Mouse (Mus musculus) hindbrain, embryonic 10.5 days (tissue): ENCODE data around the gene Tas2r137. TPM values are rescaled to one million over a fixed set of nuclear protein-coding genes. Genes with fewer than 3 reads are reported as not detected.

ENCODE experiments used
- DNase-seq: peaks from one replicate; pipeline ENCODE4 v3.0.0-alpha.2; 2017; ENCODE audit warnings: low spot score
- H3K27ac ChIP-seq: fragments of 300-500 bp; sonication (generic); 2 replicates; pipeline ENCODE4 v1.5.1; 2016; ENCODE audit warnings: mild to moderate bottlenecking, moderate library complexity
- H3K27me3 ChIP-seq: fragments of 300-500 bp; sonication (generic); 2 replicates; pipeline ENCODE4 v1.6.1; 2016; ENCODE audit warnings: mild to moderate bottlenecking; ENCODE audit not compliant: poor library complexity, insufficient read depth, severe bottlenecking
- H3K36me3 ChIP-seq: fragments of 300-500 bp; sonication (generic); 2 replicates; pipeline ENCODE4 v1.6.1; 2016; ENCODE audit warnings: mild to moderate bottlenecking, moderate library complexity
- H3K4me1 ChIP-seq: fragments of 300-500 bp; sonication (generic); replicated peaks from 2 replicates; pipeline ENCODE4 v1.6.1; 2016; ENCODE audit warnings: mild to moderate bottlenecking
- H3K4me3 ChIP-seq: fragments of 300-500 bp; sonication (generic); 2 replicates; pipeline ENCODE4 v1.5.1; 2016; ENCODE audit warnings: mild to moderate bottlenecking, moderate library complexity
- H3K9me3 ChIP-seq: fragments of 300-500 bp; sonication (generic); 2 replicates; pipeline ENCODE4 v1.6.1; 2016; ENCODE audit warnings: mild to moderate bottlenecking, moderate library complexity
- WGBS: fragments of 180-500 bp; shearing (Covaris S2); methylation state at CpG from one replicate; pipeline ENCODE4 v1.1.7; 2016; 5-methylcytosine and 5-hydroxymethylcytosine counted together
- polyA plus RNA-seq: library from polyadenylated mRNA; unstranded; fragments of >200 nt; fragmentation: Nextera tagmentation; extraction: Ambion mirVana; gene quantifications from 2 replicates; pipeline ENCODE4 v1.2.1, GENCODE M21; 2016

Gene Tas2r137
- polyA plus RNA-seq, 1 experiment from 2014 or later: not detected

DNA sequence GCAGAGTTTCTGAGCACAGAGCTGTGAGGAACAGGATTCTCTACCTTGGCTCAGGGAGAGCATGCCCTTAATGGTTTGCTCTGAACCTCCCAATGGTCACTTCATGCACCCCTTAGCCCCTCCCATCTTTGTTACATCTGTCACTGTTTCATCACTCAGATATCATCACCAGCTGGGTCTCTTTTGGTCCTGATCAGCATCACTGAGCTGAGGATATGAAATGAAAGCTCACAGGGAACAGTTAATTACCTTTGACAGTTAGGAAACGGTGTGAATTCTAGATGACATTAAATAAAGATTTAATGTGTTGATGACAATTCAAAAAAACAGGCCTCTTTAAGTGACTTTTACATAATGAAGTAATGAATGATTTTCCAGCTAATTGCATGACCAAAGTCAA lies 28.4 kb downstream of the Tas2r137 start, which contains the start of gene Prss37:
TSS of gene Prss37 (minus strand) at position 101 of the 400 bp plus-strand sequence.
- Histone ChIP-seq H3K36me3 (no peaks in the 10 kb centered on the region), H3K4me1 (no peaks in the 10 kb centered on the region), H3K27ac (no peak within 1 kb of the TSS), H3K9me3 (no peaks in the 10 kb centered on the region), H3K4me3 (no peak within 1 kb of the TSS), H3K27me3 (no peaks in the 10 kb centered on the region)
- 83% methylated on average over 1 of the region's 1 CpGs for WGBS
- DNase-seq: no peak

Other genes starting within 250 kb of the Tas2r137 start
- gene Agk, start 166.1 kb upstream of the Tas2r137 start, polyA plus RNA-seq: 41.9 and 44.8 TPM in 2 replicates
- 10.1 and 12.4 TPM in 2 replicates for gene E330009J07Rik, start 55.1 kb upstream of the Tas2r137 start, polyA plus RNA-seq
- 0.21 TPM in 1 of 2 replicates, not detected in the other for gene Wee2, start 52.1 kb upstream of the Tas2r137 start, polyA plus RNA-seq
- gene Ssbp1, start 19.9 kb upstream of the Tas2r137 start, polyA plus RNA-seq: 175 and 200 TPM in 2 replicates
- gene Tas2r108, start 2.3 kb downstream of the Tas2r137 start, polyA plus RNA-seq: 0.30 TPM in 1 of 2 replicates, not detected in the other
- gene Prss37, start 28.3 kb downstream of the Tas2r137 start, polyA plus RNA-seq: not detected in 2 replicates
- gene Olfr461, start 63.8 kb downstream of the Tas2r137 start, polyA plus RNA-seq: 0.17 and 0.18 TPM in 2 replicates
- not detected in 2 replicates for gene Olfr460, start 78.3 kb downstream of the Tas2r137 start, polyA plus RNA-seq
- 0.34 and 0.76 TPM in 2 replicates for gene Clec5a, start 94.6 kb downstream of the Tas2r137 start, polyA plus RNA-seq
- gene Tas2r138, start 122.1 kb downstream of the Tas2r137 start, polyA plus RNA-seq: not detected in 2 replicates
- not detected in 2 replicates for gene Mgam, start 137.6 kb downstream of the Tas2r137 start, polyA plus RNA-seq